Mouse (Mus musculus): ENCODE results near the gene Tomm40l. TPM values are rescaled to one million over a fixed set of nuclear protein-coding genes. Genes with fewer than 3 reads are reported as not detected.

The Tomm40l gene
- polyA plus RNA-seq (2015; fragmentation: Nextera tagmentation; extraction: Ambion mirVana) = 60.9 and 69.6 TPM in 2 replicates

DNA sequence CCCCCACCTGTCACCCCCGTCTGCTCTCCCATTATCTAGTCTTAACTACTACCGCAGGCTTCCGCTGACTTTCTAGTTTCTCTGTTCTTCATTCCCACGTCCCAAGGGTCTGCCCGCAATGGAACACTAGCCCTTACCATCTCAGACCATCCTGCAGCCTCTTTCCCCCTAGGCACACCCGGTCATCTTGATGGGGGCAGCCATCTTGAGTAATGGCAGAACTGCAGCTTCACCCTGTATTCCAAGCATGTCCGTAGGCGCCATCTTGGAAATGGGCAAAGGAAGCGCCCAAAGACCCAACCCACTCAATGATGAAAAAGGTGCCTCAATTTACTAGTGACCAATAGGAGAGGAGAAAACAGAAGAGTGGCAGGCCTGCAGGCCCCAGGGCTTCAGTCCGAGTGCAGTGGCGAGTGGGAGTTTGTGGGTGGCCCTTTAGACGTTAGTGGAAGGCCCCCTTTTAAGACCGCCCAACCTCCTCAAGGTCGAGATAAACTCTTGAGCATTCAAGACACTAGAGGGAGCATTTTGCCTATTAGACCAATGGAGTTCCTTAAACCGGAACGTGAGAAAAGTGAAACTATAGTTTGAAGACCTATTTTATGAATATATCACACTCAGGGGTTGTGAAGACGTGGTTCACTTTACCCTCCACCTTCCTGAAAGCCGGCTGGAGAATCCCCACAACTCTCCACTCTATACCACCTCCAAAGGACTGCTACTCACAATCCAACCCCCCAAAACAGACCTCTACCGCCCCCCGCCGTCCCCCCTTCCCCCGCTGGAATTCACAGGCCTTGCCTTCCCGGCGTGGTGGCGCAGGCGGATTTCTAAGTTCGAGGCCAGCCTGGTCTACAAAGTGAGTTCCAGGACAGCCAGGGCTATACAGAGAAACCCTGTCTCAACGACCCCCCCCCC is at the start of gene Tomm40l:
Tomm40l (minus strand) TSS at position 277 of the 918 bp plus-strand sequence.
- H3K4me2 ChIP-seq (ENCODE audit: low read length) = peak within 1 kb of the TSS; percentile 88
- 2% methylated on average over 28 of the region's 28 CpGs for WGBS

DNA sequence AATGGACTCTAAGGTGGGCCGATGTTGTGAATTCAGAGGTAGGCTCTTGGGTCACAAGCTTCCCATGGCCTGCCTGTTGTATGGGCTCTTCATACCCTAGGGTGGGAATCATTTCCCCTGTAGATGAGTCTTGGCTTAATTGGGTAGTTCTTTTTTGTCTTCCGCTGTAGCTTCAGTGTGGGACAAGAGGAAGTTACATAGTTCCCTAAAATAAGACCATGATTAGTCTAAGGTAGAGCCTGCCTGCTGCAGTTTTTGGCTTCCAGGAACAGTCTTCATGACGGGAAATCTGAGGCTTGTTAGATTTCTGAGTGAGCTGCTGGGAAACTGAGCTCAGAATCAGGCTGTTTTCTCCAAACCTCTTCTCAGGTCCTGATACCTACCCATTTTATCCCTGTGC is 49.8 kb upstream of the Tomm40l start:
- H3K4me2 ChIP-seq (ENCODE audit: low read length) = no peak overlapping the region

More for the DNA sequence above, at the start of gene Tomm40l:
- H3K4me3 ChIP-seq (ENCODE audit: low read length) = peak within 1 kb of the TSS; percentile 72
- H3K9me3 ChIP-seq (ENCODE audit: control insufficient read depth, low read length) = no peaks in the 10 kb centered on the region
- H3K27ac ChIP-seq (ENCODE audit: low read depth, low read length) = peak within 1 kb of the TSS; percentile 76
- H3K9ac ChIP-seq (ENCODE audit: low read depth, low read length) = peak within 1 kb of the TSS; percentile 72
- H3K27me3 ChIP-seq (replicated peaks; ENCODE audit: control insufficient read depth, insufficient read depth, low read length) = no peaks in the 10 kb centered on the region
- ATAC-seq = peak; percentile 98
- peaks cover 11% of the 10 kb centered on the region for H3K36me3 ChIP-seq (ENCODE audit: control insufficient read depth, insufficient read depth, low read length)
- peaks cover 12% of the 10 kb centered on the region for H3K4me1 ChIP-seq (ENCODE audit: control insufficient read depth, insufficient read depth, low read depth, low read length)

DNA sequence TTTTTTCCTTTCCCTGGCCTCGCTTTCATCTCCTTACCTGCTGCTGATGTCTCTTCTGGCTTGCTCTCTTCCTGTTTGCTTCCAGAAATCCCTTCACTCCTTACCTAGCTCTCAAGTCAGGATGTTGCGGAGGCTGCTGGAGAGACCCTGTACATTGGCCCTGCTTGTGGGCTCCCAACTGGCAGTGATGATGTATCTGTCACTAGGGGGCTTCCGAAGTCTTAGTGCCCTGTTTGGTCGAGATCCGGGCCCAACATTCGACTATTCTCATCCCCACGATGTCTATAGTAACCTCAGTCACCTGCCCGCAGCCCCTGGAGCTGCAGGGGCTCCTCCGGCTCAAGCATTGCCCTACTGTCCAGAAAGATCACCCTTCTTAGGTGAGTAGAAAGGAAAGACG is 49.3 kb upstream of the Tomm40l start:
- no peak overlapping the region for H3K4me3 ChIP-seq (ENCODE audit: low read length)
- peaks cover 12% of the 10 kb centered on the region for H3K4me1 ChIP-seq (ENCODE audit: control insufficient read depth, insufficient read depth, low read depth, low read length)
- H3K4me2 ChIP-seq (ENCODE audit: low read length) = peak overlapping the region; percentile 75; the same call in 1 of the 2 replicates
- 72% methylated on average over 10 of the region's 10 CpGs for WGBS
- peaks cover 30% of the 10 kb centered on the region for H3K36me3 ChIP-seq (ENCODE audit: control insufficient read depth, insufficient read depth, low read length)
- no peak for ATAC-seq
- no peak overlapping the region for H3K27ac ChIP-seq (ENCODE audit: low read depth, low read length)
- H3K9me3 ChIP-seq (ENCODE audit: control insufficient read depth, low read length) = no peaks in the 10 kb centered on the region
- H3K27me3 ChIP-seq (replicated peaks; ENCODE audit: control insufficient read depth, insufficient read depth, low read length) = no peaks in the 10 kb centered on the region
- no peak overlapping the region for H3K9ac ChIP-seq (ENCODE audit: low read depth, low read length)

More for the DNA sequence above, 49.8 kb upstream of the Tomm40l start:
- no peak for ATAC-seq
- Histone ChIP-seq H3K9me3 (ENCODE audit: control insufficient read depth, low read length) (no peaks in the 10 kb centered on the region), H3K27me3 (replicated peaks; ENCODE audit: control insufficient read depth, insufficient read depth, low read length) (no peaks in the 10 kb centered on the region), H3K27ac (ENCODE audit: low read depth, low read length) (no peak overlapping the region), H3K9ac (ENCODE audit: low read depth, low read length) (no peak overlapping the region), H3K4me1 (ENCODE audit: control insufficient read depth, insufficient read depth, low read depth, low read length) (peaks cover 12% of the 10 kb centered on the region), H3K36me3 (ENCODE audit: control insufficient read depth, insufficient read depth, low read length) (peaks cover 33% of the 10 kb centered on the region), H3K4me3 (ENCODE audit: low read length) (no peak overlapping the region)
- 95% methylated on average over 3 of the region's 3 CpGs for WGBS

DNA sequence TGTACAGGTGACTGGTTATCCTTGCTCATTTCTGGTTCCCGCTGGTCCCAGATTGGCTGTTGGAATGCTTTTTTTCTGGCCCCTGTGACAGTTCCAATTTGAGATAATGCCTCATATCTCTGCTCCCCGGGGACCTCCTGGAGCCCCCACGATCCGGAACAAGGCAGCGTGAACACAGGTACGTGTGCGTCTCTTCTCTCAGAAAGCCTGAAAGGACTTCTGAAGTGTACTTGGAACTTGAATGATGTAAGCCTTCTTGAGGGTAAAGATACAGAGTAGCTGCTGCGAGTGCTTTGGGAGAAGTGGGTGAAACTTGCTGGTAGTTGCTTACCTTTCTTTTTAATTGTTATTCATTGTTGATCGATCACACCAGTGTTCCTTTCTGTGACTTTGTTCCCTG is 48.9 kb upstream of the Tomm40l start:
- Histone ChIP-seq H3K36me3 (ENCODE audit: control insufficient read depth, insufficient read depth, low read length) (peaks cover 26% of the 10 kb centered on the region), H3K27ac (ENCODE audit: low read depth, low read length) (no peak overlapping the region), H3K9me3 (ENCODE audit: control insufficient read depth, low read length) (no peaks in the 10 kb centered on the region), H3K4me2 (ENCODE audit: low read length) (peak overlapping the region; percentile 75), H3K4me3 (ENCODE audit: low read length) (peak overlapping the region; percentile 73), H3K9ac (ENCODE audit: low read depth, low read length) (peak overlapping the region; percentile 81), H3K4me1 (ENCODE audit: control insufficient read depth, insufficient read depth, low read depth, low read length) (peaks cover 12% of the 10 kb centered on the region), H3K27me3 (replicated peaks; ENCODE audit: control insufficient read depth, insufficient read depth, low read length) (no peaks in the 10 kb centered on the region)
- 55% methylated on average over 9 of the region's 9 CpGs for WGBS
- ATAC-seq = no peak

DNA sequence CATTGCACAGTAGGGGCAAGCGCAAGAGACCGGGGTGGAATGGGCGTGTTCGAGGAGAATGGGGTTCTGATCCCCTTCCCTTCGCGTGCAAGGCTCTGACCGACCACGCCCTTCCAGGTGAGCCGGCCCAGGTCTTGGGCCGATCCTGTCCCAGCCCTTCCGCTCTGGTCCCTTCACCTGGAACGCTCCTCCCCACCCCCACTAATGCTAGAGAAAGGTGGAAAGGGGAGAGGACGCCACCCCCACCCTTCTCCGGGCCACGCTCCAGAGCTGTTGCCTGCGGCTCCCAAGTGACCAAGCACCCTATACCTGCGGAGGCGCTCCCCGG is 48.2 kb upstream of the Tomm40l start:
- peak; percentile 61 for ATAC-seq
- peak overlapping the region; percentile 65 for H3K27ac ChIP-seq (ENCODE audit: low read depth, low read length)
- peaks cover 20% of the 10 kb centered on the region for H3K36me3 ChIP-seq (ENCODE audit: control insufficient read depth, insufficient read depth, low read length)
- peak overlapping the region; percentile 73 for H3K4me3 ChIP-seq (ENCODE audit: low read length)
- peaks cover 12% of the 10 kb centered on the region for H3K4me1 ChIP-seq (ENCODE audit: control insufficient read depth, insufficient read depth, low read depth, low read length)
- peak overlapping the region; percentile 75 for H3K4me2 ChIP-seq (ENCODE audit: low read length)
- H3K9ac ChIP-seq (ENCODE audit: low read depth, low read length) = peak overlapping the region; percentile 81
- no peaks in the 10 kb centered on the region for H3K9me3 ChIP-seq (ENCODE audit: control insufficient read depth, low read length)
- WGBS = 2% methylated on average over 17 of the region's 19 CpGs
- H3K27me3 ChIP-seq (replicated peaks; ENCODE audit: control insufficient read depth, insufficient read depth, low read length) = no peaks in the 10 kb centered on the region

DNA sequence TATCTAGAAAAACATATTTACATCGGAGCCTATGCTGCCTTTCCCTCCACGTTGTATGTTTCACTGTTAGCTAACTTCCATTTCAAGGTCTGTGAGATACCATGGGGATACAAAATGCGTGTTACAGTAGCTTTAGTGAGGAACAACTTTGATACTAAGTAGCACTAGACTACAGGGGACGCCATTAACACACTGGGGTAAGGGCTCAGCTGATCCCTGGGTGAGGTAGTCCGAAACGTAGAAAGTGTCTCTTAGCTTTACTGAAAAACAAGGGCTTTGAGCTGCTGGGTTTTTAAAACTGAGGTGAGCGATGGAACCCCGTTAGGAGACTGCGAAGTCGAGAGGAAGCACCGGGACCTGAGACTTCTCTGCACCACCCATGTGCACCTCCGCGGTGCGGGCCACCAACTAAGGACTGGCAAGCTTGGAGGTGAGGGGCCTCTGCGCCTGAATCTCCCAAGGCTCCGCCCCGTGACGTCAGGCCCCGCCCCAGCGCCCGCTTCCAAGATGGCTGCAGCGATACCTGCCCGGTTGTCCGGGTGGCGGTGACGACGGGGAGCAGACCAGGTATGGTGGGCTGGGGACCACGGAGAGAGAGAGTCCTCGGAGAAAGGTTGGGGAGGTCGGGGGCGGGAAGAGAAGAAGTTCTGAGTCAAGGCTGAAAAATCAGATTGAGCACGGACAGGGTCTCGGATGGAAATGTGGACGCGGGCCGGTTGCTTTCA is 47.7 kb upstream of the Tomm40l start, which contains the start of gene B4galt3:
B4galt3 (plus strand) TSS at position 481 of the 725 bp plus-strand sequence.
- peak within 1 kb of the TSS; percentile 81 for H3K9ac ChIP-seq (ENCODE audit: low read depth, low read length)
- H3K9me3 ChIP-seq (ENCODE audit: control insufficient read depth, low read length) = no peaks in the 10 kb centered on the region
- ATAC-seq = peak; percentile 95
- H3K36me3 ChIP-seq (ENCODE audit: control insufficient read depth, insufficient read depth, low read length) = peaks cover 15% of the 10 kb centered on the region
- H3K4me2 ChIP-seq (ENCODE audit: low read length) = peak within 1 kb of the TSS; percentile 75
- H3K4me1 ChIP-seq (ENCODE audit: control insufficient read depth, insufficient read depth, low read depth, low read length) = peaks cover 12% of the 10 kb centered on the region
- H3K27me3 ChIP-seq (replicated peaks; ENCODE audit: control insufficient read depth, insufficient read depth, low read length) = no peaks in the 10 kb centered on the region
- peak within 1 kb of the TSS; percentile 65 for H3K27ac ChIP-seq (ENCODE audit: low read depth, low read length)
- H3K4me3 ChIP-seq (ENCODE audit: low read length) = peak within 1 kb of the TSS; percentile 73
- WGBS = 2% methylated on average over 36 of the region's 36 CpGs

DNA sequence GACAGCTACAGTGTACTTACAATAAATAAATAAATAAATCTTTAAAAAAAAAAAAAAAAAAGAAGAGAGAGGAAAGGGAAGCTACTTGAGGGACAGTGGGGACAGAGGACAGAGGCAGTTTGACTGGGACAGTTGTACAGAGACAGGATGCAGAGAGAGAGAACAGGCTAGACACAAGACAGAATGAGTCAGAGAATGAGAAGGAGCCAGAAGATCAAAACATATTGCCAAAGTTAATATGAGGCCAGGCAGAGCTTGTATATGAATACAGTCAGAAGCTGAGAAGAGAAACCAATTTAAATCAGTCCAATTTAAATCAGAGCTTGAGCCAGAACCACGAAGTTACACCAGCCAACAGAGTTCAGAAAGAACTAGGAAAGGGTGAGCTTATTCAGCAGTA is 46.0 kb upstream of the Tomm40l start:
- no peak overlapping the region for H3K9ac ChIP-seq (ENCODE audit: low read depth, low read length)
- H3K36me3 ChIP-seq (ENCODE audit: control insufficient read depth, insufficient read depth, low read length) = peaks cover 4% of the 10 kb centered on the region; the same call in 1 of the 2 replicates
- WGBS = 72% methylated on average over 1 of the region's 1 CpGs
- H3K4me3 ChIP-seq (ENCODE audit: low read length) = no peak overlapping the region
- H3K27ac ChIP-seq (ENCODE audit: low read depth, low read length) = no peak overlapping the region
- H3K9me3 ChIP-seq (ENCODE audit: control insufficient read depth, low read length) = no peaks in the 10 kb centered on the region
- peaks cover 18% of the 10 kb centered on the region for H3K4me1 ChIP-seq (ENCODE audit: control insufficient read depth, insufficient read depth, low read depth, low read length)
- no peak overlapping the region for H3K4me2 ChIP-seq (ENCODE audit: low read length)
- ATAC-seq = no peak
- no peaks in the 10 kb centered on the region for H3K27me3 ChIP-seq (replicated peaks; ENCODE audit: control insufficient read depth, insufficient read depth, low read length)

DNA sequence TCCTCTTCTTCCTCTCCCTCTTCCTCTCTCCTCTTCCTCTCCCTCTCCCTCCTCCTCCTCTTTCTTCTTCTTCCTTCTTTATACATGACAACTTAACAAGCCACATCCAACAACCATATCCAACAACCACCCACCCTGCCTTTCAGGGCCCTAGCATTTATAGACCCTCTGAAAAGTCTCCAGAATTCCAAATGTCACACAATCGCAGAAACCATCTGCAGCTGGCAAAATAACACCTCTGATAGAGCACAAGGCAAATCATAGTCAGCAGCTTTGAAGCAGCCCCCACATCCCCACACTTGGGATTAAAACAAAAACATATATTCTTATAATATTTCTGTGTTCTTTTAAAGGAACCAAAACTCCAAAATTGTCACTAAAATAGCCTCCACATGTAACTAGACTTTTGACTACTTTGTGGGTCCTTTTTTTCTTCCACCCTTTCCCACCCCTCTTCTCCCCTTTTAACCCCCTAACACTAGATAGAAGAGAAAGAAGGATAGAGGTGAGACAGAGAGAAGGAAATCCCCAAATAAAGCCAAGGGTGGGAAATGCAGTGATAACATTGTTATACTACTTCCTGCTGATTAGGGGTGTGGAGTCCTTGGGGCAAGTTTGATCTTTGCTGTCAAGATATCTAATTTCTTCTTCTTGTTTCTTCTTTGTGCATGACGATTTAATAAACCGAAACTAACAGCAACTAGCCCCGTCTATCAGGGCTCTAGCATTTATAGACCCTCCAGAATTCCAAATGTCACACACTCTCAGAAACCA is 43.8 kb upstream of the Tomm40l start:
- H3K4me1 ChIP-seq (ENCODE audit: control insufficient read depth, insufficient read depth, low read depth, low read length) = peaks cover 16% of the 10 kb centered on the region
- no peak for ATAC-seq
- H3K4me3 ChIP-seq (ENCODE audit: low read length) = no peak overlapping the region
- 75% methylated on average over 4 of the region's 4 CpGs for WGBS
- H3K36me3 ChIP-seq (ENCODE audit: control insufficient read depth, insufficient read depth, low read length) = no peaks in the 10 kb centered on the region
- no peak overlapping the region for H3K27ac ChIP-seq (ENCODE audit: low read depth, low read length)
- no peak overlapping the region for H3K9ac ChIP-seq (ENCODE audit: low read depth, low read length)
- H3K27me3 ChIP-seq (replicated peaks; ENCODE audit: control insufficient read depth, insufficient read depth, low read length) = no peaks in the 10 kb centered on the region
- no peaks in the 10 kb centered on the region for H3K9me3 ChIP-seq (ENCODE audit: control insufficient read depth, low read length)
- H3K4me2 ChIP-seq (ENCODE audit: low read length) = no peak overlapping the region

All from hindbrain, embryonic 16.5 days (tissue).